Mouse (Mus musculus) forebrain, embryonic 16.5 days (tissue): Measurements from ENCODE around the gene Krt87. TPM values are rescaled to one million over a fixed set of nuclear protein-coding genes. Genes with fewer than 3 reads are reported as not detected.

Source experiments
- ATAC-seq: fragments of 200-750 bp; cut with Nextera tagmentation; 2 replicates; pipeline ENCODE4 v1.8.0; 2017; ENCODE audit warnings: mild to moderate bottlenecking, moderate library complexity
- H3K27ac ChIP-seq: fragments of 300-500 bp; sonication (generic); 2 replicates; pipeline ENCODE4 v1.5.1; 2014; ENCODE audit warnings: low read length, control low read depth
- H3K27me3 ChIP-seq: fragments of 300-500 bp; sonication (generic); replicated peaks from 2 replicates; pipeline ENCODE4 v1.6.1; 2014; ENCODE audit warnings: low read length; ENCODE audit not compliant: control insufficient read depth, insufficient read depth
- H3K36me3 ChIP-seq: fragments of 300-500 bp; sonication (generic); 2 replicates; pipeline ENCODE4 v1.6.1; 2014; ENCODE audit not compliant: control insufficient read depth, insufficient read depth
- H3K4me1 ChIP-seq: fragments of 300-500 bp; sonication (generic); replicated peaks from 2 replicates; pipeline ENCODE4 v1.6.1; 2014; ENCODE audit warnings: low read length; ENCODE audit not compliant: control insufficient read depth, insufficient read depth
- H3K4me2 ChIP-seq: fragments of 300-500 bp; sonication (generic); 2 replicates; pipeline ENCODE4 v1.6.1; 2014; ENCODE audit warnings: mild to moderate bottlenecking, low read length, control low read depth
- H3K4me3 ChIP-seq: fragments of 300-500 bp; sonication (generic); replicated peaks from 2 replicates; pipeline ENCODE4 v1.5.1; 2014; ENCODE audit warnings: mild to moderate bottlenecking, low read length, control low read depth
- H3K9ac ChIP-seq: fragments of 300-500 bp; sonication (generic); replicated peaks from 2 replicates; pipeline ENCODE4 v1.6.1; 2014; ENCODE audit warnings: low read depth, low read length, control low read depth
- H3K9me3 ChIP-seq: fragments of 300-500 bp; sonication (generic); 2 replicates; pipeline ENCODE4 v1.6.1; 2016; ENCODE audit warnings: low read length; ENCODE audit not compliant: control insufficient read depth
- WGBS: fragments of 180-500 bp; shearing (Covaris S2); extraction: QIAGEN DNeasy Blood & Tissue Kit; methylation state at CpG from one replicate; pipeline ENCODE4 v1.1.7; 2014; 5-methylcytosine and 5-hydroxymethylcytosine counted together
- polyA plus RNA-seq: library from polyadenylated mRNA; unstranded; fragments of >200 nt; fragmentation: Nextera tagmentation; extraction: Ambion mirVana; gene quantifications from 2 replicates; pipeline ENCODE4 v1.2.1, GENCODE M21; 2015

Krt87 gene
- polyA plus RNA-seq, 1 experiment from 2014 or later = 0.20 TPM

DNA sequence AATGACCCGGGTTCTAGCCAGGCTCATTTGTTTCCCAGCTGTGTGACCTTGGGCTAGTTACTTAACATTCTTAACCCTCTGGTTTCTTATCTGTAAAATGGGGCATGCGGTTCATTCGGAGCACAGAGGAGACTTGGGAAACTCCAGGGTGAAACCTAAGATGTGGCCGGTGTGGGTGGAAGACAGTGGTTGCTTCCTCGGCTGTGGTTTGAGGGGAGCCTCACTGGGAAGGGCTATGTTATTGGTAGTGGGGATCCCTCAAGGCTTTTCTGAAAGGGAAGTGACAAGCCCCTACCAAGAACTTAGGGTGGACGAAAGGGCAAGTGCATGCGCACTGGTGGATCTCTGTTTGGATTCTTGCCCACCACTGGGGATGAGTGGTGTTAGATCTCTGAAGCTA is 54.0 kb downstream of the Krt87 start:
- no peaks in the 10 kb centered on the region for H3K27me3 ChIP-seq
- H3K9ac ChIP-seq = no peak overlapping the region
- no peak for ATAC-seq
- no peaks in the 10 kb centered on the region for H3K9me3 ChIP-seq
- no peaks in the 10 kb centered on the region for H3K4me1 ChIP-seq
- H3K4me2 ChIP-seq = no peak overlapping the region
- 76% methylated on average over 7 of the region's 7 CpGs for WGBS
- no peak overlapping the region for H3K4me3 ChIP-seq
- no peaks in the 10 kb centered on the region for H3K36me3 ChIP-seq
- H3K27ac ChIP-seq = no peak overlapping the region

GRCm38 (mm10) chr15:101382811-101383210 is 55.8 kb downstream of the Krt87 start:
- Histone ChIP-seq H3K9me3 (no peaks in the 10 kb centered on the region), H3K9ac (no peak overlapping the region), H3K4me1 (no peaks in the 10 kb centered on the region), H3K27me3 (no peaks in the 10 kb centered on the region), H3K4me2 (no peak overlapping the region), H3K36me3 (no peaks in the 10 kb centered on the region), H3K4me3 (no peak overlapping the region), H3K27ac (no peak overlapping the region)
- no peak for ATAC-seq
- WGBS = 80% methylated on average over 11 of the region's 11 CpGs

DNA sequence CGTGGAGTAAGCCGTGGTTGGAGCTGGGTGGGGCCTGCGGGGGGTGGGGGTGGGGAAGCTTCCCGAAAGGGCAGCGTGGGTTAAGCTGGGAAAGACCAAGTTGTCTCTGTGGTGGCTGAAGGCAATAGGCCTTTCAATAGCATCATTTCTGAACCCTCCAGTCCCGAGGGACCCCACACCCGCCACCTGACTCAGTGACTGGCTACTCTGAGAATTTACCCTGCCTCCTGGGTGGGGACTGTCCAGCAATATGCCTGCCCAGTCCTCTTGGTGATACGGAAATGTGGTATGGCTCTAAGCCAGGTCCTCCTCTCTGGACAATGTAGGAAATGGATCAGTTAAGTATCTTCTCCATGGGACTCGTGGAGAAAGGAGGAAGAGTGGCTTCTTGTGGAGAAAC is 56.8 kb downstream of the Krt87 start:
- Histone ChIP-seq H3K9me3 (no peaks in the 10 kb centered on the region), H3K4me2 (no peak overlapping the region), H3K27me3 (no peaks in the 10 kb centered on the region), H3K36me3 (no peaks in the 10 kb centered on the region), H3K4me3 (no peak overlapping the region), H3K4me1 (no peaks in the 10 kb centered on the region), H3K27ac (no peak overlapping the region), H3K9ac (no peak overlapping the region)
- 61% methylated on average over 9 of the region's 9 CpGs for WGBS
- ATAC-seq = no peak

Other genes with a start within 250 kb of the Krt87 start
- 1.3 and 1.8 TPM in 2 replicates for gene Grasp, start 214.6 kb downstream of the Krt87 start, polyA plus RNA-seq
- 4.5 TPM in 2 replicates for gene Nr4a1, start 184.5 kb downstream of the Krt87 start, polyA plus RNA-seq
- gene Atg101, start 154.5 kb downstream of the Krt87 start, polyA plus RNA-seq = 87.4 and 92.4 TPM in 2 replicates
- 0.29 and 0.30 TPM in 2 replicates for gene 6030408B16Rik, start 145.6 kb downstream of the Krt87 start, polyA plus RNA-seq
- 0.13 and 0.14 TPM in 2 replicates for gene Krt80, start 68.6 kb downstream of the Krt87 start, polyA plus RNA-seq
- gene Krt7, start 27.8 kb downstream of the Krt87 start, polyA plus RNA-seq = 0.62 and 0.88 TPM in 2 replicates
- gene Krt88, start 8.9 kb upstream of the Krt87 start, polyA plus RNA-seq = not detected in 2 replicates
- not detected in 2 replicates for gene Krt81, start 24.9 kb upstream of the Krt87 start, polyA plus RNA-seq
- gene Krt86, start 34.7 kb upstream of the Krt87 start, polyA plus RNA-seq = not detected in 2 replicates
- not detected in 2 replicates for gene Krt83, start 52.7 kb upstream of the Krt87 start, polyA plus RNA-seq
- gene Gm49425, start 78.5 kb upstream of the Krt87 start, polyA plus RNA-seq = not detected in 2 replicates
- gene Krt84, start 94.0 kb upstream of the Krt87 start, polyA plus RNA-seq = not detected in 2 replicates
- not detected in 2 replicates for gene Krt82, start 111.9 kb upstream of the Krt87 start, polyA plus RNA-seq
- gene Krt90, start 124.1 kb upstream of the Krt87 start, polyA plus RNA-seq = 0.08 and 0.09 TPM in 2 replicates
- 0.10 TPM in 1 of 2 replicates, not detected in the other for gene Krt75, start 135.1 kb upstream of the Krt87 start, polyA plus RNA-seq
- not detected in 2 replicates for gene Gm5414, start 189.4 kb upstream of the Krt87 start, polyA plus RNA-seq
- gene Gm5478, start 208.6 kb upstream of the Krt87 start, polyA plus RNA-seq = not detected in 2 replicates
- not detected in 2 replicates for gene Krt6b, start 241.5 kb upstream of the Krt87 start, polyA plus RNA-seq